Mouse (Mus musculus): ENCODE results near the gene Stra6l. TPM values are rescaled to one million over a fixed set of nuclear protein-coding genes. Genes with fewer than 3 reads are reported as not detected.

Gene Stra6l
- total RNA-seq, 2 experiments from 2014 or later, result not detected

DNA sequence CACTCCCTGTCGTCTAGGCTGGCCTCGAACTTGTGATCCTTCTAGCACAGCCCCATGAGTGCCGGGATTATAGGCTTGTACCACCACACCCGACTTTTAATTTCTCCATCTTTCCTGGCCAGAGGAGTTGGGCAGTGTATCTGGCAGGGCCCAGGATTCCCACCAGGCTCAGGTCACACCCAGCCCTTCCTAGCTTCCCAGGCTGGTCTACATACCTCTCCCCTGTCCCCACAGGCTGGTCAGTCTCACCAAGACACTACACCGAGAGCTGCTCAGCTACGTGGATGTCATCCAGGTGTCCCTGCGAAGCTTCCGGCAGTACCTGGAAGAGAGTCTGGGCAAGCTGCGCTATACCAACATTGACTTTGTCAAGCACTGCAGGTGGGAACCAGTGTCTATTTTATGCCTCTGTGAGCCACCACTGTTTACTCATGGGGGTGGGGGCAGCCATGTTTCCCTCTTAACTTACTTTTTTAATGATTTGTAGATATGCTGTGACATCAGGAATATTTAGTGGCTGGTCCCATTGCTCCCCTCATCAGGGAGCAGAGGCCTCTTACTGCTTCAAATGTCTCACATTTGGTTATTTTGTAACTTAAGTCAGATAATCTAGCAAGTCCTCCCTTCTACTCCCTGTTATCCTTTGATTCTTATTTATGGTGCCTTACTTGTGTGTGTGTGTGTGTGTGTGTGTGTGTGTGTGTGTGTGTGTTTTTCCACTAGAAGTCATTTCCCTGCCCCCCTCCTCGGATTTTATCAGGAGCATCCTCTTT, 73.4 kb downstream of the Stra6l start:
- DNase-seq, result no peak

- no peak for DNase-seq
Measured at GRCm38 (mm10) chr4:45924011-45924410, 75.5 kb downstream of the Stra6l start.

GRCm38 (mm10) chr4:45928561-45928960, 80.1 kb downstream of the Stra6l start:
- DNase-seq, result no peak

Other genes with a start within 250 kb of the Stra6l start
- gene Aldh1b1, start 49.6 kb upstream of the Stra6l start, total RNA-seq (2021), result 1 to 10 TPM; 8.1 to 8.7 TPM
- 1 to 10 TPM; 6.6 TPM for gene Igfbpl1, start 21.7 kb upstream of the Stra6l start, total RNA-seq (2021)
- under 1 TPM; 0.10 to 0.25 TPM for gene Ccdc180, start 41.6 kb downstream of the Stra6l start, total RNA-seq (2021)
- 10 to 100 TPM; 25.7 to 26.0 TPM for gene Tdrd7, start 116.7 kb downstream of the Stra6l start, total RNA-seq (2021)
- 10 to 100 TPM; 20.4 to 21.4 TPM for gene Tmod1, start 190.3 kb downstream of the Stra6l start, total RNA-seq (2021)

Measured in layer of hippocampus, postnatal 36 days (tissue).